Comparison of ENCODE assay signal across 24 mouse cellular contexts in the genomic region with DNA sequence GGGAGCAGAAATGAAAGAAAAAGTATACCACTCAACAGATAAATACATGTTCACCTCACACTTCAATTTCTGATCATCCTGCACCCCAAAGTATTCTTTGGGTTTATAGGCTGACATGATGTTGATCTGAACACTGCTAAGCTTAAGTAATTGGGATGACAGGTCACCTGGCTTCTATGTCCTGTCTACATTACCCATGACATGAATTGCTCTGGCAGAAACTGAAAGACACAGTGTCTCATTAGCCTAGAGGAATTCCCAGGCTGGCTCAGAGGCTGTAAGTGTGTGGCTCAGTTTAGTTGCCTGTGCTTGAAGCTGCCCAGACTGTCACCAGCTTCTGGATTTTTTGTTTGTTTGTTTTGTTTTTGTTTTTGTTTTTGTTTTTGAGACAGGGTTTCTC.
DNase-seq lines count a peak whose midpoint lies in the region; ATAC-seq lines count a peak whose summit lies in the region.
"Had no signal": no experiment of that assay in that cellular context is flagged by ENCODE, and none has a peak within 500 bp of the region (broad histone marks: within the 10 kb centered on the region; RNA-seq: fewer than 3 reads in every experiment).

No protein-coding gene starts in this region.

- 0 out of 2 replicates have a peak, but pooled peaks have one; percentile 6 for ATAC-seq in midbrain, embryonic 13.5 days
- no peak for ATAC-seq in midbrain, embryonic 11.5 days (ENCODE audit: low FRiP score)
- no peak for ATAC-seq in midbrain, embryonic 14.5 days (ENCODE audit: low FRiP score, low TSS enrichment)
- ATAC-seq: activated CD4-positive, CD25-positive, alpha-beta regulatory T cell, adult 4 months had no signal

- H3K4me2 ChIP-seq in midbrain, embryonic 13.5 days (replicated peaks): no peak overlapping the region
- no peak overlapping the region for H3K4me2 ChIP-seq in midbrain, embryonic 11.5 days
- no peak overlapping the region for H3K4me2 ChIP-seq in midbrain, embryonic 14.5 days (ENCODE audit: low read length)
- H3K4me2 ChIP-seq: embryonic facial prominence, embryonic 15.5 days; heart, embryonic 15.5 days; limb, embryonic 15.5 days; liver, embryonic 15.5 days; neural tube, embryonic 12.5 days; stomach, embryonic 15.5 days had no signal

- H3K9me3 ChIP-seq in midbrain, embryonic 13.5 days: no peaks in the 10 kb centered on the region
- H3K9me3 ChIP-seq in midbrain, embryonic 11.5 days (ENCODE audit: control insufficient read depth, low read length): no peaks in the 10 kb centered on the region
- no peaks in the 10 kb centered on the region for H3K9me3 ChIP-seq in midbrain, embryonic 14.5 days (ENCODE audit: control insufficient read depth, low read length)
- H3K9me3 ChIP-seq: embryonic facial prominence, embryonic 15.5 days; heart, embryonic 15.5 days; limb, embryonic 15.5 days; liver, embryonic 15.5 days; stomach, embryonic 15.5 days had no signal

- peak; percentile 16 for DNase-seq in embryo, embryonic 10 days (ENCODE audit: low spot score)
- DNase-seq in embryo, embryonic 9.5 days (ENCODE audit: extremely low spot score): no peak
- no peak for DNase-seq in midbrain, embryonic 11.5 days (ENCODE audit: low spot score, missing footprints)
- DNase-seq in midbrain, embryonic 14.5 days: no peak
- no peak for DNase-seq in layer of hippocampus, postnatal 14 days (ENCODE audit: low spot score in 2 of 2)
- DNase-seq in spleen, postnatal 36 days (ENCODE audit: low spot score in 2 of 2): no peak
- no peak for DNase-seq in left cerebral cortex, adult 18-20 months (ENCODE audit: low spot score in 2 of 2)
- DNase-seq: adrenal gland, postnatal 14 days; cerebellum, adult 11 months; embryo, embryonic 11 days; gastrocnemius, postnatal 36 days; kidney, adult 11 months; right cerebral cortex, postnatal 25 days; thymus, adult 2 months had no signal

- H3K27ac ChIP-seq in midbrain, embryonic 13.5 days: peak overlapping the region; percentile 86
- no peak overlapping the region for H3K27ac ChIP-seq in midbrain, embryonic 11.5 days (ENCODE audit: low read depth, low read length)
- peak overlapping the region; percentile 88; the same call in 1 of the 2 replicates for H3K27ac ChIP-seq in midbrain, embryonic 14.5 days (replicated peaks; ENCODE audit: low read depth, low read length)
- H3K27ac ChIP-seq: embryonic facial prominence, embryonic 15.5 days; heart, embryonic 15.5 days; kidney, postnatal 0 days; limb, embryonic 15.5 days; liver, embryonic 15.5 days; macrophage; stomach, embryonic 15.5 days had no signal

- H3K27me3 ChIP-seq in midbrain, embryonic 13.5 days: 0 out of 2 replicates have a peak, but pooled peaks cover 3% of the 10 kb centered on the region
- no peaks in the 10 kb centered on the region for H3K27me3 ChIP-seq in midbrain, embryonic 11.5 days (ENCODE audit: control insufficient read depth, insufficient read depth, low read length)
- H3K27me3 ChIP-seq in midbrain, embryonic 14.5 days (ENCODE audit: control insufficient read depth, insufficient read depth, low read length): no peaks in the 10 kb centered on the region
- H3K27me3 ChIP-seq: embryonic facial prominence, embryonic 15.5 days; heart, embryonic 15.5 days; limb, embryonic 15.5 days; liver, embryonic 15.5 days; neural tube, embryonic 12.5 days; stomach, embryonic 15.5 days had no signal

- peaks cover 18% of the 10 kb centered on the region for H3K4me1 ChIP-seq in midbrain, embryonic 13.5 days (replicated peaks)
- H3K4me1 ChIP-seq in midbrain, embryonic 11.5 days (ENCODE audit: control insufficient read depth, insufficient read depth, low read length): peaks cover 17% of the 10 kb centered on the region
- peaks cover 20% of the 10 kb centered on the region for H3K4me1 ChIP-seq in midbrain, embryonic 14.5 days (ENCODE audit: control insufficient read depth, insufficient read depth, low read length)
- H3K4me1 ChIP-seq: embryonic facial prominence, embryonic 15.5 days; heart, embryonic 15.5 days; limb, embryonic 15.5 days; liver, embryonic 15.5 days; stomach, embryonic 15.5 days had no signal

- H3K4me3 ChIP-seq in midbrain, embryonic 13.5 days (replicated peaks): no peak overlapping the region
- H3K4me3 ChIP-seq in midbrain, embryonic 11.5 days (ENCODE audit: low read depth, low read length): no peak overlapping the region
- H3K4me3 ChIP-seq in midbrain, embryonic 14.5 days (replicated peaks; ENCODE audit: low read depth, low read length): no peak overlapping the region
- H3K4me3 ChIP-seq: embryonic facial prominence, embryonic 15.5 days; heart, embryonic 15.5 days; limb, embryonic 15.5 days; liver, embryonic 15.5 days; neural tube, embryonic 12.5 days; stomach, embryonic 15.5 days had no signal

- no peak overlapping the region for H3K9ac ChIP-seq in midbrain, embryonic 13.5 days (replicated peaks)
- no peak overlapping the region for H3K9ac ChIP-seq in midbrain, embryonic 11.5 days (ENCODE audit: low read length)
- H3K9ac ChIP-seq in midbrain, embryonic 14.5 days (replicated peaks; ENCODE audit: low read length): no peak overlapping the region
- H3K9ac ChIP-seq: embryonic facial prominence, embryonic 15.5 days; heart, embryonic 15.5 days; limb, embryonic 15.5 days; liver, embryonic 15.5 days; neural tube, embryonic 12.5 days; stomach, embryonic 15.5 days had no signal

- H3K36me3 ChIP-seq in midbrain, embryonic 13.5 days: no peaks in the 10 kb centered on the region
- H3K36me3 ChIP-seq in midbrain, embryonic 11.5 days (ENCODE audit: control insufficient read depth, insufficient read depth, low read length): no peaks in the 10 kb centered on the region
- no peaks in the 10 kb centered on the region for H3K36me3 ChIP-seq in midbrain, embryonic 14.5 days (ENCODE audit: control insufficient read depth, insufficient read depth, low read length)
- H3K36me3 ChIP-seq: embryonic facial prominence, embryonic 15.5 days; heart, embryonic 15.5 days; limb, embryonic 15.5 days; liver, embryonic 15.5 days; neural tube, embryonic 12.5 days; stomach, embryonic 15.5 days had no signal
